Mouse (Mus musculus): Measurements from ENCODE around the gene Bsx. TPM values are rescaled to one million over a fixed set of nuclear protein-coding genes. Genes with fewer than 3 reads are reported as not detected.

Gene Bsx
- not detected in 2 replicates for polyA plus RNA-seq (2015; fragmentation: Nextera tagmentation; extraction: Ambion mirVana)

DNA sequence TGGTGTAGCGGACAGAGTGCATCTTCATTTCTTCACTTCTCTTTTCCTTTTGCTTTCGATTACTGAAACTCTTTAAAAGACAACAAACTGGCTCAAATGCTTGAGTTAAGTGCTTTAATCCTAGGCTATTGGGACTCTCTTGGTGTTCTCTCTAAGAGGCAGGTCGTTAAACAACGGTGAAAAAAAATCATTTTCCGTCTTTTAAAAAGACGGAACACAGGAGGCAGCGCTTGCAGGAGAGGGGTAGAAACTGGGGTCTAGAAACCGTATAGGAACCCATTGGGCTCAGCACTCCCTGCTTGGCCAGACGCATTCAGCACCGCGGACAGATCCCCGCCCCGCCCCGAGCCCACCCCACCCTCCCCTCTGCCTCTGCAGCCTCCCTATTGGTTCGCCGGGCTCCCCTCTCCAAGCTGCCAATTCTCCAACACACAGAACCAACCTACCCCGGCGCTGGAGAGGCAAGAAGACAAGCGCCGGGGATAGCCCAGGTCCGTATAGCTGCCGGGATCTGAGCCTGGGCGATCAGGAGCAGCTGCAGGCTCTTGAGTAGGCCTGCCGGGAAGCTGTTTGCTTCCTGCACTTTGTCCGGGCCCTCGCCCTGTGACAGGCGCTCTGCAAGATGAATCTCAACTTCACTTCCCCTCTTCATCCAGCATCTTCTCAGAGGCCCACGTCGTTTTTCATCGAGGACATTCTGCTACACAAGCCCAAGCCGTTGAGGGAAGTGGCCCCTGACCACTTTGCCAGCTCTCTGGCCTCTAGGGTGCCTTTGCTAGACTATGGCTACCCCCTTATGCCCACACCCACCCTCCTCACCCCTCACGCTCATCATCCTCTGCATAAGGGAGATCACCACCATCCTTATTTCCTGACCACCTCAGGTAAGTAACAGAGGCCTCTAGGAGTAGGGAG is at the start of gene Bsx:
Bsx (plus strand) TSS at position 572 of the 915 bp plus-strand sequence.
- peak within 1 kb of the TSS; percentile 50 for H3K4me2 ChIP-seq
- H3K4me1 ChIP-seq: peaks cover 24% of the 10 kb centered on the region
- H3K27ac ChIP-seq: no peak within 1 kb of the TSS
- WGBS: 3% methylated on average over 32 of the region's 32 CpGs
- ATAC-seq (ENCODE audit: insufficient number of reproducible peaks, low FRiP score, low TSS enrichment, low read depth): peak; percentile 86; the same call in 1 of the 2 replicates
- peak within 1 kb of the TSS; percentile 28 for H3K4me3 ChIP-seq
- no peaks in the 10 kb centered on the region for H3K36me3 ChIP-seq
- H3K27me3 ChIP-seq: peaks cover 94% of the 10 kb centered on the region
- no peak within 1 kb of the TSS for H3K9ac ChIP-seq
- no peaks in the 10 kb centered on the region for H3K9me3 ChIP-seq

DNA sequence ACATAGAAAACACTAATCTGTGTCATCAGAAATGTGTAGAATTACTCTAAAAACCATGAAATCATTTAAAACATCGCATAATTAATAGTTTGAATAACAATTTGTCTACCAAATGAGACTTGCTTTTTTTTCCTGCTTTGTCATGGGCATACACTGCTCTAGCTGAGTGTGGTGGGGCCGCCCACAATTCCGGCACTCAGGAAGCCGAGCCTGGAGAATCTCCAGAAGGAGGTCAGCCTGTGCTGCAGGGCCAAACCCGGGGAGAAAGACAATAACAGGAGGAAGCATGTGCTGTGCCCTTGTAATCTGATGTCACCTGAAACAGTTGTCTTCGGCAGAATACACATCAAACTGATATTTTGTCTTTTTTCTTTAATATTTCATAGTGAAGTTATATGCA is 48.3 kb upstream of the Bsx start:
- Histone ChIP-seq H3K4me3 (no peak overlapping the region), H3K27me3 (no peaks in the 10 kb centered on the region), H3K4me1 (peaks cover 6% of the 10 kb centered on the region; the same call in 1 of the 2 replicates), H3K9ac (no peak overlapping the region), H3K27ac (no peak overlapping the region), H3K9me3 (no peaks in the 10 kb centered on the region), H3K36me3 (no peaks in the 10 kb centered on the region), H3K4me2 (no peak overlapping the region)
- ATAC-seq (ENCODE audit: insufficient number of reproducible peaks, low FRiP score, low TSS enrichment, low read depth): no peak
- WGBS: 46% methylated on average over 6 of the region's 6 CpGs

GRCm38 (mm10) chr9:40827366-40827765 is 46.6 kb upstream of the Bsx start:
- no peak overlapping the region for H3K4me3 ChIP-seq
- H3K9ac ChIP-seq: no peak overlapping the region
- H3K27ac ChIP-seq: no peak overlapping the region
- H3K9me3 ChIP-seq: no peaks in the 10 kb centered on the region
- 48% methylated on average over 4 of the region's 4 CpGs for WGBS
- ATAC-seq (ENCODE audit: insufficient number of reproducible peaks, low FRiP score, low TSS enrichment, low read depth): no peak
- H3K4me1 ChIP-seq: no peaks in the 10 kb centered on the region
- no peak overlapping the region for H3K4me2 ChIP-seq
- H3K36me3 ChIP-seq: no peaks in the 10 kb centered on the region
- H3K27me3 ChIP-seq: no peaks in the 10 kb centered on the region

DNA sequence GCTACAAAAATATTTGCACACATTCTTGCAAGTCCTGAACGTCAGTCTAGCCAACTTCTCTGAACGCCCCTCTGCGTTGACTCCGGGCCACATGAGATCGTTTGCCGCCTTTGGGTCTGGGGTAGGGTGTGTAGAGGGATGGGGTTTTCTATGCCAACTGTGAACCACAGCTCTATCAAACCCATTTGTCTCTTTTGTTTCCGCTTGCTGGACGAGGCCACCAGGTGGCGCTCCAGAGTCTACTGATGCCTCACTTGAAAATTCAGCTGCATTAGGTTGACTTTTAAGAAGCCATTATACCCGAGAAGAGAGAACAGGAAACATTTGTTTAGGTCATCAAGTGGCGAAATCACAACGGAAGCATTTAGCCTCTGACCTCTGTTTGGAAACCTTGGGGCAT is 39.4 kb upstream of the Bsx start:
- Histone ChIP-seq H3K4me1 (no peaks in the 10 kb centered on the region), H3K9ac (no peak overlapping the region), H3K27ac (no peak overlapping the region), H3K4me2 (no peak overlapping the region), H3K4me3 (no peak overlapping the region), H3K27me3 (no peaks in the 10 kb centered on the region), H3K36me3 (no peaks in the 10 kb centered on the region), H3K9me3 (no peaks in the 10 kb centered on the region)
- WGBS: 6% methylated on average over 12 of the region's 12 CpGs
- no peak for ATAC-seq (ENCODE audit: insufficient number of reproducible peaks, low FRiP score, low TSS enrichment, low read depth)

DNA sequence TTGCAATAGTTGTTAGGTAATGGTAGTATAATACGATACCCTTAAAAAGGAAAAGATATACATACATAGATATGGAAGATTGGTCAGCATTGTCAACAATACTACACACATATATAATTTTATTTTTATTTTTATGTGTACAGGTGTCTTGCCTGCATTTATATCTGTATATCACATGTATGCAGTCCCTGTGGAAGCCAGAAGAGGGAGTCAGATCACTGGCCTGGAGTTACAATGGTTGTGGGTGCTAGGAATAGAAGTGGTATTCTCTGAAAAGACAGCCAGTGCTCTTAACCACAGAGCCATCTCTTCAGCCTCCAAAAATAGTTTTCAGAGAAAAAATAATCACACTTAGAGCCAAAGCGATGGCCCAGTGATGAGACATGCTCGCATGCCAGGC is 37.2 kb upstream of the Bsx start:
- ATAC-seq (ENCODE audit: insufficient number of reproducible peaks, low FRiP score, low TSS enrichment, low read depth): no peak
- no peak overlapping the region for H3K4me3 ChIP-seq
- WGBS: 85% methylated on average over 3 of the region's 3 CpGs
- no peak overlapping the region for H3K27ac ChIP-seq
- H3K9me3 ChIP-seq: no peaks in the 10 kb centered on the region
- no peaks in the 10 kb centered on the region for H3K36me3 ChIP-seq
- H3K9ac ChIP-seq: no peak overlapping the region
- H3K27me3 ChIP-seq: no peaks in the 10 kb centered on the region
- H3K4me2 ChIP-seq: no peak overlapping the region
- H3K4me1 ChIP-seq: no peaks in the 10 kb centered on the region

- H3K27ac ChIP-seq: no peak overlapping the region
- H3K9ac ChIP-seq: no peak overlapping the region
- ATAC-seq (ENCODE audit: insufficient number of reproducible peaks, low FRiP score, low TSS enrichment, low read depth): no peak
- 70% methylated on average over 3 of the region's 3 CpGs for WGBS
- no peaks in the 10 kb centered on the region for H3K36me3 ChIP-seq
- H3K4me3 ChIP-seq: no peak overlapping the region
- no peaks in the 10 kb centered on the region for H3K27me3 ChIP-seq
- H3K4me2 ChIP-seq: no peak overlapping the region
- no peaks in the 10 kb centered on the region for H3K4me1 ChIP-seq
- no peaks in the 10 kb centered on the region for H3K9me3 ChIP-seq
These were observed 34.3 kb upstream of the Bsx start for GRCm38 (mm10) chr9:40839662-40840061.

DNA sequence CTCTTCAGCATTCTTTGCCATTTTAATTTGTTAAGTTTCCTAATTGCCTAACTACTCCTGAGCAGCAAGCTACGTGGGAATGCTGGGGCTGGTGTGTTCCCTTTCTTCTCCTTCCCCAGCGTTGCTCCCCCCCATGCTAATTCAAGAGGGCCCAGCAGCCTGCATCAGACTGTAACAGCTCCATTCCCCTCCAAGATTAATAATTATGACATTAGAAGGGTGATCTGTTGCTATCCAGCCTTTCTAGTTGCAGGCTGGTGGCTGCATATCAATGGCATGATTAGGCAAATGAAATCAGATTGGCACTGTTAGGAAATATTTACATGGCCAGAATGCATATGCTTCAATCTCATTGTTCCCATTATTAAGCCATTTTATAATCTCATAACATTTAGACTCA is 22.4 kb upstream of the Bsx start:
- Histone ChIP-seq H3K9me3 (no peaks in the 10 kb centered on the region), H3K27me3 (peaks cover 3% of the 10 kb centered on the region), H3K4me2 (no peak overlapping the region), H3K9ac (no peak overlapping the region), H3K36me3 (no peaks in the 10 kb centered on the region), H3K27ac (no peak overlapping the region), H3K4me1 (no peaks in the 10 kb centered on the region), H3K4me3 (no peak overlapping the region)
- 25% methylated on average over 2 of the region's 2 CpGs for WGBS
- no peak for ATAC-seq (ENCODE audit: insufficient number of reproducible peaks, low FRiP score, low TSS enrichment, low read depth)

GRCm38 (mm10) chr9:40858461-40859160 is 15.3 kb upstream of the Bsx start:
- 9% methylated on average over 21 of the region's 21 CpGs for WGBS

GRCm38 (mm10) chr9:40859196-40859595 is 14.7 kb upstream of the Bsx start:
- peak overlapping the region; percentile 33 for H3K4me3 ChIP-seq
- H3K36me3 ChIP-seq: no peaks in the 10 kb centered on the region
- no peaks in the 10 kb centered on the region for H3K9me3 ChIP-seq
- H3K27ac ChIP-seq: no peak overlapping the region
- peaks cover 14% of the 10 kb centered on the region for H3K27me3 ChIP-seq
- no peak overlapping the region for H3K9ac ChIP-seq
- no peak for ATAC-seq (ENCODE audit: insufficient number of reproducible peaks, low FRiP score, low TSS enrichment, low read depth)
- WGBS: 7% methylated on average over 9 of the region's 9 CpGs
- H3K4me1 ChIP-seq: no peaks in the 10 kb centered on the region
- peak overlapping the region; percentile 50; the same call in 1 of the 2 replicates for H3K4me2 ChIP-seq

More at GRCm38 (mm10) chr9:40858461-40859160, 15.3 kb upstream of the Bsx start:
- Histone ChIP-seq H3K36me3 (no peaks in the 10 kb centered on the region), H3K4me1 (no peaks in the 10 kb centered on the region), H3K4me2 (peak overlapping the region; percentile 50), H3K9me3 (no peaks in the 10 kb centered on the region), H3K4me3 (peak overlapping the region; percentile 33), H3K27me3 (peaks cover 14% of the 10 kb centered on the region), H3K9ac (no peak overlapping the region), H3K27ac (no peak overlapping the region)
- ATAC-seq (ENCODE audit: insufficient number of reproducible peaks, low FRiP score, low TSS enrichment, low read depth): no peak

- peaks cover 9% of the 10 kb centered on the region for H3K4me1 ChIP-seq
- H3K4me3 ChIP-seq: no peak overlapping the region
- 77% methylated on average over 5 of the region's 5 CpGs for WGBS
- no peaks in the 10 kb centered on the region for H3K36me3 ChIP-seq
- no peaks in the 10 kb centered on the region for H3K9me3 ChIP-seq
- no peak overlapping the region for H3K9ac ChIP-seq
- ATAC-seq (ENCODE audit: insufficient number of reproducible peaks, low FRiP score, low TSS enrichment, low read depth): no peak
- H3K27ac ChIP-seq: no peak overlapping the region
- H3K27me3 ChIP-seq: peaks cover 68% of the 10 kb centered on the region
- no peak overlapping the region for H3K4me2 ChIP-seq
These were observed 3.6 kb upstream of the Bsx start for GRCm38 (mm10) chr9:40870331-40870730.

GRCm38 (mm10) chr9:40871369-40872155 is 2.4 kb upstream of the Bsx start:
- H3K27ac ChIP-seq: no peak overlapping the region
- ATAC-seq (ENCODE audit: insufficient number of reproducible peaks, low FRiP score, low TSS enrichment, low read depth): no peak
- no peaks in the 10 kb centered on the region for H3K36me3 ChIP-seq
- no peak overlapping the region for H3K9ac ChIP-seq
- 0 out of 2 replicates have a peak overlapping the region, but pooled peaks have one; percentile 10 for H3K4me2 ChIP-seq
- WGBS: 2% methylated on average over 34 of the region's 34 CpGs
- H3K9me3 ChIP-seq: no peaks in the 10 kb centered on the region
- H3K27me3 ChIP-seq: peaks cover 80% of the 10 kb centered on the region
- no peak overlapping the region for H3K4me3 ChIP-seq
- peaks cover 12% of the 10 kb centered on the region for H3K4me1 ChIP-seq

All from limb, embryonic 15.5 days (tissue).